In genomic region chr11:4261188-4261494, GRCm38 (mm10) we compare ENCODE assay signal across 8 mouse cellular contexts. TPM values are rescaled to one million over a fixed set of nuclear protein-coding genes. Genes with fewer than 3 reads are reported as not detected.
A peak's percentile ranks its signal among the peaks of the same experiment; 100 is the strongest.
DNase-seq lines count a peak whose midpoint lies in the region; ATAC-seq and TF ChIP-seq lines count a peak whose summit lies in the region.

No protein-coding gene starts in this region.

- H3K4me1 ChIP-seq in bone marrow, adult 2 months (ENCODE audit: control insufficient read depth, insufficient read depth, low read length) = peaks cover 3% of the 10 kb centered on the region; the same call in 1 of the 2 replicates
- H3K4me1 ChIP-seq in forebrain, embryonic 14.5 days (ENCODE audit: control insufficient read depth, insufficient read depth, low read length) = peaks cover 11% of the 10 kb centered on the region

- H3K4me3 ChIP-seq in bone marrow, adult 2 months (replicated peaks; ENCODE audit: control insufficient read depth, low read depth, low read length) = no peak overlapping the region
- H3K4me3 ChIP-seq in forebrain, embryonic 14.5 days (ENCODE audit: low read depth, low read length) = no peak overlapping the region

- peak; percentile 62 for TF ChIP-seq CTCF in bone marrow, adult 2 months (IDR thresholded peaks at IDR 0.05; ENCODE audit: control insufficient read depth, insufficient read depth, low read length)

- H3K4me2 ChIP-seq in forebrain, embryonic 14.5 days (ENCODE audit: low read length) = no peak overlapping the region

- no peak for TF ChIP-seq POLR2A in bone marrow, adult 2 months (IDR thresholded peaks at IDR 0.05; ENCODE audit: borderline replicate concordance, control insufficient read depth, low read depth, low read length)

- H3K27ac ChIP-seq in bone marrow, adult 2 months (ENCODE audit: control insufficient read depth, insufficient read depth, low read depth, low read length, poor library complexity) = no peak overlapping the region
- H3K27ac ChIP-seq in forebrain, embryonic 14.5 days (ENCODE audit: low read depth, low read length) = no peak overlapping the region

- WGBS in bone marrow, adult 2 months = 10% methylated on average over 7 of the region's 7 CpGs
- 32% methylated on average over 7 of the region's 7 CpGs for WGBS in forebrain, embryonic 14.5 days

- no peaks in the 10 kb centered on the region for H3K36me3 ChIP-seq in forebrain, embryonic 14.5 days (ENCODE audit: control insufficient read depth, insufficient read depth, low read length)

- H3K9ac ChIP-seq in forebrain, embryonic 14.5 days (ENCODE audit: low read length) = no peak overlapping the region

- H3K27me3 ChIP-seq in forebrain, embryonic 14.5 days (replicated peaks; ENCODE audit: control insufficient read depth, insufficient read depth, low read length) = peaks cover 12% of the 10 kb centered on the region

- no peaks in the 10 kb centered on the region for H3K9me3 ChIP-seq in forebrain, embryonic 14.5 days (replicated peaks; ENCODE audit: control insufficient read depth, low read length)

- ATAC-seq in forebrain, embryonic 14.5 days = no peak

- peak; percentile 45 for DNase-seq in urinary bladder, postnatal 25 days (ENCODE audit: low spot score)
- DNase-seq in urinary bladder, postnatal 36 days (ENCODE audit: low spot score in 2 of 2) = no peak
- peak; percentile 54 for DNase-seq in forebrain, embryonic 14.5 days (ENCODE audit: low spot score)
- peak; percentile 64 for DNase-seq in kidney, adult 9 months
- peak; percentile 49 to 62 for DNase-seq in lung, adult 18-20 months
- peak; percentile 68 for DNase-seq in retina, embryonic 14.5 days (ENCODE audit: low spot score)
- DNase-seq in urinary bladder, adult 2 months (ENCODE audit: low spot score) = no peak

RNA-seq across cellular contexts. Expression of gene Lif, which starts 3.8 kb away (rescaled TPM):
- polyA plus RNA-seq in bone marrow, adult 2 months (2011; ENCODE audit: insufficient read depth, insufficient read length, low replicate concordance, missing spikeins) = 0.70 TPM in 1 of 2 replicates, not detected in the other
- not detected in 2 replicates for polyA plus RNA-seq in forebrain, embryonic 14.5 days (2014; fragmentation: Nextera tagmentation; extraction: Ambion mirVana)
- 2.5 and 2.8 TPM in 2 replicates for polyA plus RNA-seq in urinary bladder, adult 2 months (2012; rRNA removed)

RNA-seq across cellular contexts. Expression of gene Osm, which starts 24.9 kb away (rescaled TPM):
- 2.2 and 5.1 TPM in 2 replicates for polyA plus RNA-seq in bone marrow, adult 2 months (2011; ENCODE audit: insufficient read depth, insufficient read length, low replicate concordance, missing spikeins)
- 0.14 TPM in 1 of 2 replicates, not detected in the other for polyA plus RNA-seq in forebrain, embryonic 14.5 days (2014; fragmentation: Nextera tagmentation; extraction: Ambion mirVana)
- 0.28 and 0.39 TPM in 2 replicates for polyA plus RNA-seq in urinary bladder, adult 2 months (2012; rRNA removed)

RNA-seq across cellular contexts. Expression of gene Castor1, which starts 43.1 kb away (rescaled TPM):
- 2.6 TPM in 1 of 2 replicates, not detected in the other for polyA plus RNA-seq in bone marrow, adult 2 months (2011; ENCODE audit: insufficient read depth, insufficient read length, low replicate concordance, missing spikeins)
- 1.6 and 1.8 TPM in 2 replicates for polyA plus RNA-seq in forebrain, embryonic 14.5 days (2014; fragmentation: Nextera tagmentation; extraction: Ambion mirVana)
- 19.7 and 19.8 TPM in 2 replicates for polyA plus RNA-seq in urinary bladder, adult 2 months (2012; rRNA removed)

Comparison
In these comparisons a context has a peak if more than half of its experiments do, and no peak if none do; other contexts are left out.
1. DNase-seq: peak in urinary bladder, postnatal 25 days (single experiment), forebrain, embryonic 14.5 days (single experiment), kidney, adult 9 months (single experiment), lung, adult 18-20 months (2 of 2) and retina, embryonic 14.5 days (single experiment); none in urinary bladder, postnatal 36 days (0 of 2) and urinary bladder, adult 2 months (single experiment).